Mouse (Mus musculus) stomach, embryonic 16.5 days (tissue): ENCODE measurements around the gene Atg14. TPM values are rescaled to one million over a fixed set of nuclear protein-coding genes. Genes with fewer than 3 reads are reported as not detected.
"Not testable (repeated sequence)": the region's sequence is repeated elsewhere in the genome, so short reads cannot be mapped to it uniquely, and the experiment has no call there.

Source experiments
- ATAC-seq: fragments of 200-750 bp; cut with Nextera tagmentation; 2 replicates; pipeline ENCODE4 v1.8.0; 2017; ENCODE audit warnings: moderate number of reproducible peaks, moderate TSS enrichment; ENCODE audit not compliant: insufficient read depth, low FRiP score
- H3K27ac ChIP-seq: fragments of 300-500 bp; sonication (generic); 2 replicates; pipeline ENCODE4 v1.5.1; 2014; ENCODE audit warnings: low read length
- H3K27me3 ChIP-seq: fragments of 300-500 bp; sonication (generic); 2 replicates; pipeline ENCODE4 v1.6.1; 2014; ENCODE audit warnings: low read length, control low read depth, mixed read lengths; ENCODE audit not compliant: control insufficient read depth, insufficient read depth
- H3K36me3 ChIP-seq: fragments of 300-500 bp; sonication (generic); 2 replicates; pipeline ENCODE4 v1.6.1; 2014; ENCODE audit warnings: low read length; ENCODE audit not compliant: control insufficient read depth, insufficient read depth
- H3K4me1 ChIP-seq: fragments of 300-500 bp; sonication (generic); 2 replicates; pipeline ENCODE4 v1.6.1; 2014; ENCODE audit warnings: low read length, control low read depth, mixed read lengths; ENCODE audit not compliant: control insufficient read depth, insufficient read depth
- H3K4me2 ChIP-seq: fragments of 300-500 bp; sonication (generic); 2 replicates; pipeline ENCODE4 v1.6.1; 2014; ENCODE audit warnings: low read depth, low read length, mixed read lengths
- H3K4me3 ChIP-seq: fragments of 300-500 bp; sonication (generic); replicated peaks from 2 replicates; pipeline ENCODE4 v1.5.1; 2014; ENCODE audit warnings: mild to moderate bottlenecking, low read length
- H3K9ac ChIP-seq: fragments of 300-500 bp; sonication (generic); 2 replicates; pipeline ENCODE4 v1.6.1; 2014; ENCODE audit warnings: low read length
- H3K9me3 ChIP-seq: fragments of 300-500 bp; sonication (generic); replicated peaks from 2 replicates; pipeline ENCODE4 v1.6.1; 2016; ENCODE audit warnings: low read length, control low read depth; ENCODE audit not compliant: control insufficient read depth
- WGBS: fragments of 180-500 bp; shearing (Covaris S2); extraction: QIAGEN DNeasy Blood & Tissue Kit; methylation state at CpG from one replicate; pipeline ENCODE4 v1.1.7; 2014; 5-methylcytosine and 5-hydroxymethylcytosine counted together
- polyA plus RNA-seq: library from polyadenylated mRNA; unstranded; fragments of >200 nt; fragmentation: Nextera tagmentation; extraction: Ambion mirVana; gene quantifications from 2 replicates; pipeline ENCODE4 v1.2.1, GENCODE M21; 2015

Gene Atg14
- 13.9 and 14.8 TPM in 2 replicates for polyA plus RNA-seq

DNA sequence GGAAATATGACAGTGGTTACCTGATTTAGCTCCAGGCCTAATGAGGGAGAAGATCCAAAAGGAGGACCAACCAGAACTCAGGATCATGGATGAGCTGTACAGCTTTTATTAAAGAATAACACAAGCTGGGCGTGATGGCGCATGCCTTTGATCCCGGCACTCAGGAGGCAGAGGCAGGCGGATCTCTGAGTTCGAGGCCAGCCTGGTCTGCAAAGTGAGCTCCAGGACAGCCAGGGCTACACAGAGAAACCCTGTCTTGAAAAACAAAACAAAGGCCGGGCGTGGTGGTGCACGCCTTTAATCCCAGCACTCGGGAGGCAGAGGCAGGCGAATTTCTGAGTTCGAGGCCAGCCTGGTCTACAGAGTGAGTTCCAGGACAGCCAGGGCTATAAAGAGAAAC is at the start of gene Atg14:
TSS of gene Atg14 (minus strand) at position 101 of the 400 bp plus-strand sequence.
- not testable (repeated sequence) for H3K27me3 ChIP-seq, H3K4me2 ChIP-seq, H3K27ac ChIP-seq, H3K4me3 ChIP-seq, H3K36me3 ChIP-seq, H3K9ac ChIP-seq, H3K9me3 ChIP-seq, H3K4me1 ChIP-seq, ATAC-seq
- WGBS, result 89% methylated on average over 11 of the region's 11 CpGs

DNA sequence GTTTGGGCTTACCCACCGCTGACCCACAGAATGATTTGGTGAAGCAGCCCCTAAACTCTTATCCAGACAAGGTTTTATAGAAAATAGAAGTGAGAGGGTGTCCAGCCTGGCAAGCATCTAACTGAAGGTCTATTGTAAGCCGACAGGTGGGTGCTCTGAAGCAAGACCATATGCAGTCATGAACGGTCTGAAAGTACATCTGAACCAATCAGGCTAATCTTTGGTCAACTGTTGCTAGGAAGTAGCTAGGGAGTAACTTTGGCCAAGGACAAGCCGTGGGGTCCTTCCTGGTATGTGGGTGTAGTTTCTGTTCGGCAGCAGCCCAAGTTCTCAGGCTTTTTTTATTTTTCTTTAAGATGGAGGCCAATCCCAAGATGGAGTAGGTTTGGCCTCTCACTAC is 48.4 kb upstream of the Atg14 start:
- Histone ChIP-seq H3K4me3 (no peak overlapping the region), H3K27ac (no peak overlapping the region), H3K4me1 (no peaks in the 10 kb centered on the region), H3K36me3 (no peaks in the 10 kb centered on the region), H3K9me3 (no peaks in the 10 kb centered on the region), H3K27me3 (no peaks in the 10 kb centered on the region), H3K4me2 (no peak overlapping the region), H3K9ac (no peak overlapping the region)
- no peak for ATAC-seq
- WGBS, result 79% methylated on average over 5 of the region's 5 CpGs

- 0 out of 2 replicates have a peak, but pooled peaks have one; percentile 37 for ATAC-seq
- no peaks in the 10 kb centered on the region for H3K4me1 ChIP-seq
- no peak overlapping the region for H3K27ac ChIP-seq
- H3K9ac ChIP-seq, result no peak overlapping the region
- no peak overlapping the region for H3K4me2 ChIP-seq
- no peaks in the 10 kb centered on the region for H3K9me3 ChIP-seq
- no peaks in the 10 kb centered on the region for H3K27me3 ChIP-seq
- H3K4me3 ChIP-seq, result no peak overlapping the region
- H3K36me3 ChIP-seq, result no peaks in the 10 kb centered on the region
- WGBS, result 40% methylated on average over 7 of the region's 7 CpGs
Measured at GRCm38 (mm10) chr14:47613254-47613653, 42.8 kb upstream of the Atg14 start.

- Histone ChIP-seq H3K36me3 (no peaks in the 10 kb centered on the region), H3K4me1 (no peaks in the 10 kb centered on the region), H3K4me3 (peak overlapping the region; percentile 15; the same call in 1 of the 2 replicates), H3K9ac (0 out of 2 replicates have a peak overlapping the region, but pooled peaks have one; percentile 23), H3K27me3 (no peaks in the 10 kb centered on the region), H3K9me3 (no peaks in the 10 kb centered on the region), H3K4me2 (peak overlapping the region; percentile 46), H3K27ac (no peak overlapping the region)
- no peak; the same call in 1 of the 2 replicates for ATAC-seq
- WGBS, result 32% methylated on average over 11 of the region's 11 CpGs
Measured at GRCm38 (mm10) chr14:47597942-47598388, 27.5 kb upstream of the Atg14 start.

- H3K27ac ChIP-seq, result no peak overlapping the region
- H3K9me3 ChIP-seq, result no peaks in the 10 kb centered on the region
- no peaks in the 10 kb centered on the region for H3K27me3 ChIP-seq
- ATAC-seq, result no peak
- WGBS, result 37% methylated on average over 7 of the region's 7 CpGs
- H3K36me3 ChIP-seq, result no peaks in the 10 kb centered on the region
- no peaks in the 10 kb centered on the region for H3K4me1 ChIP-seq
- H3K9ac ChIP-seq, result no peak overlapping the region
- no peak overlapping the region for H3K4me2 ChIP-seq
- no peak overlapping the region for H3K4me3 ChIP-seq
Measured at GRCm38 (mm10) chr14:47594426-47595103, 24.1 kb upstream of the Atg14 start.

DNA sequence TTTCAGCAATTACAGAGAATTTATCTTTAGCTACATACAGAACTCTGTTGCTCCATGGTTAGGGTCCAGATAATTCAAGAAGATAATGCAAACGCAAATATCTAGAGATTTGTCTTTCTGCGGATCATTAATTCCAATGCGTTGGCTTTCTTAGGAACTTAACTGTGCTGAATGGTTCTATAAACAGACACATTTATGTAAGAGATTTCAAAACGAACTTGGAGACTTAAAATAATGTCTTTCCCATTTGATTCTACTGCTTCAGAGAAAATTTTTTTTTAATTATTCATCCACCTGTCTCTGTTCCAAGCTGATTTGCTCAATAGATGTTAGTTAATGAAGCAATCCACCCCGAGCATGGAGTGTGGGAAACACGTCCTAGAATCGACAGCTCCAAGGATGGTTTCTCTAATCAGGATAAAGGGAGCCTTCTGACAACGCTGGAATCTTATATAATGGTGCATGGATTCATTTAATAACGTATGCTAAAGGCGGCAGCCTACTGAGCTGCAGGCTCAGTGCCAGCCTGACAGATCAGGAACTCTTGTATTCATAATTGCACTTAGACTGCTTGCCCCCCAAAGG is 20.0 kb upstream of the Atg14 start:
- Histone ChIP-seq H3K4me2 (no peak overlapping the region), H3K9me3 (no peaks in the 10 kb centered on the region), H3K27ac (no peak overlapping the region), H3K27me3 (no peaks in the 10 kb centered on the region), H3K4me1 (no peaks in the 10 kb centered on the region), H3K9ac (no peak overlapping the region), H3K36me3 (no peaks in the 10 kb centered on the region), H3K4me3 (no peak overlapping the region)
- ATAC-seq, result no peak
- WGBS, result 71% methylated on average over 10 of the region's 10 CpGs

DNA sequence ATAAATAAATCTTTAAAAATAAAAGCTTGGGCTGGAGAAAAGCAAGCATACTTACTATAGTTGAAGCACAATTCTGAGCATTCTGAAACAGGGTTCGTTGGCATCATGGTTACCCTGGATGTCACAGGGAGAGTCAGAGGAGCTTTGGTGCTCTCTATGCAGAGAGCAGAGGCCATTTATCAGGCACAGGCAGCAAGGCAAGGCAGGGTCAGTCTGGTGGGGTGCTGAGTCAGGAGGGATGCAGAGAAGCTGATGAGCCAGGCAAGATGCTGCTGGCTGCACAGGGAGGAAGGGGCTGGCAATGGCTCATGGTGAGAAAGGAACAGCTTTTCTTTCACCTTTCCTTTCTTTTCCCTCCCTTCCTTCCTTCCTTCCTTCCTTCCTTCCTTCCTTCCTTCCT is 19.0 kb upstream of the Atg14 start:
- Histone ChIP-seq H3K4me2 (no peak overlapping the region), H3K9ac (no peak overlapping the region), H3K4me3 (no peak overlapping the region), H3K36me3 (no peaks in the 10 kb centered on the region), H3K4me1 (no peaks in the 10 kb centered on the region), H3K27me3 (no peaks in the 10 kb centered on the region), H3K27ac (no peak overlapping the region), H3K9me3 (no peaks in the 10 kb centered on the region)
- ATAC-seq, result no peak
- 85% methylated on average over 1 of the region's 1 CpGs for whole genome bisulfite sequencing

DNA sequence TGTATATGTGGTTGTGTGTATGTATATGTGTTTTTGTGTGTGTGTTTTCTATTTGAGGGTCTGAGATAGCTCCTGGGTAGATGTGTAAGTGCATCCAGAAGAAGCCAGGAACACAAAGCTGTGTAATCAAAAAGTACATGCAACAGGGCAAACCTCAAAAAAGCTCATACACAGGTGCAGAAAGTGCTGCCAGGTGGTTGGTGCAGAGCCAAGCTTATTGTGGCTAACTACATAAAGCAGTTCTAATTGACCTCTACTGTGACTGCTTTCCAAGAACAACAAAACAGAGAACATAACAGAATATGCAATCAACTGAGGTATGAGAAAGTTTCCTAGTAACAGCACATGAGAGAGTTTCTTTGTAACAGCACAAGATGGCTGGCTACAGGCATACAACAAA is 13.9 kb upstream of the Atg14 start:
- Histone ChIP-seq H3K27me3 (no peaks in the 10 kb centered on the region), H3K4me3 (no peak overlapping the region), H3K9ac (no peak overlapping the region), H3K4me2 (no peak overlapping the region), H3K9me3 (no peaks in the 10 kb centered on the region), H3K36me3 (no peaks in the 10 kb centered on the region), H3K27ac (no peak overlapping the region), H3K4me1 (no peaks in the 10 kb centered on the region)
- no peak for ATAC-seq

DNA sequence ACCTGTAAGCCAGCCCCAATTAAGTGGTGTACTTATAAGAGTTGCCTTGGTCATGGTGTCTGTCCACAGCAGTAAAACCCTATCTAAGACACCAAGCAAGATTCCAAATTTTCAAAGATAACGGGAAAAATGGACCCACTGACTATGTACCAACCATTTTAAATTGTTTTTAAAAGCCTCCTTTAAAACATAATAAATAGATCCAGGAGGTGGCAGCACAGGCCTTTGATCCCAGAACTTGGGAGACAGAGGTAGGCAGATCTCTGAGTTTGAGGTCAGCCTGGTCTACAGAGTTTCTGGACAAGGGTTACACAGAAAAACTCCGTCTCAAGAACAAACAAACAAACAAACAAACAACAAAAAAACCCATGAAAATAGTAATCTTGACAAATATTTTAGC is 11.2 kb upstream of the Atg14 start:
- H3K4me1 ChIP-seq, result no peaks in the 10 kb centered on the region
- no peaks in the 10 kb centered on the region for H3K36me3 ChIP-seq
- no peak overlapping the region for H3K4me3 ChIP-seq
- no peaks in the 10 kb centered on the region for H3K9me3 ChIP-seq
- no peak overlapping the region for H3K27ac ChIP-seq
- no peaks in the 10 kb centered on the region for H3K27me3 ChIP-seq
- H3K9ac ChIP-seq, result no peak overlapping the region
- no peak overlapping the region for H3K4me2 ChIP-seq
- 44% methylated on average over 2 of the region's 2 CpGs for WGBS
- no peak for ATAC-seq
